ENCODE assay signal across 9 mouse cellular contexts in genomic region chr9:60991509-60991908, GRCm38 (mm10).
A peak's percentile ranks its signal among the peaks of the same experiment; 100 is the strongest.
DNase-seq lines count a peak whose midpoint lies in the region; ATAC-seq and TF ChIP-seq lines count a peak whose summit lies in the region.
"Had no signal": no experiment of that assay in that cellular context is flagged by ENCODE, and none has a peak within 500 bp of the region (broad histone marks: within the 10 kb centered on the region; RNA-seq: fewer than 3 reads in every experiment).

No protein-coding gene starts in this region.

- ATAC-seq in inflammation-experienced regulatory T-cells, adult 6 months, result peak; percentile 98
- ATAC-seq in hindbrain, embryonic 14.5 days (ENCODE audit: low FRiP score), result no peak
- ATAC-seq in hindbrain, embryonic 12.5 days (ENCODE audit: low FRiP score), result no peak

- dilution Hi-C loops in CH12.LX (cut with MboI; ENCODE audit: extremely low pct_ligation_motif_present, extremely low pct_unique_long_range_greater_than_20kb, low sequenced_read_pairs), result no loop called here

- H3K4me2 ChIP-seq in CH12.LX (ENCODE audit: insufficient read depth, low read depth, poor library complexity, severe bottlenecking), result no peak overlapping the region; the same call in 1 of the 2 replicates
- H3K4me2 ChIP-seq in hindbrain, embryonic 14.5 days (replicated peaks), result no peak overlapping the region
- H3K4me2 ChIP-seq in hindbrain, embryonic 12.5 days (replicated peaks), result no peak overlapping the region

- peak; percentile 32 to 83 for DNase-seq in heart, adult 18-20 months
- no peak for DNase-seq in heart, embryonic 10.5 days (ENCODE audit: low spot score)
- DNase-seq in CH12.LX (ENCODE audit: extremely low read depth), result peak; percentile 89
- peak; percentile 63 to 80 for DNase-seq in spleen, adult 18-20 months
- no peak for DNase-seq in hindbrain, embryonic 14.5 days (ENCODE audit: low spot score)
- no peak for DNase-seq in testis, postnatal 10 days (ENCODE audit: low spot score)

- no peak; the same call in 1 of the 2 replicates for TF ChIP-seq RAD21 in CH12.LX (IDR thresholded peaks at IDR 0.05; ENCODE audit: low read depth, low read length)

- TF ChIP-seq POLR2A in CH12.LX (IDR thresholded peaks at IDR 0.05; ENCODE audit: low read depth, low read length), result peak; percentile 29; the same call in 1 of the 2 replicates

- in situ Hi-C loops in CH12.LX (cut with MboI; ENCODE audit: low pct_ligation_motif_present, low pct_unique_long_range_greater_than_20kb, low sequenced_read_pairs), result no loop called here

- H3K9me3 ChIP-seq in heart, embryonic 10.5 days, result no peaks in the 10 kb centered on the region
- H3K9me3 ChIP-seq in CH12.LX (replicated peaks; ENCODE audit: low read length), result peaks cover 3% of the 10 kb centered on the region
- no peaks in the 10 kb centered on the region for H3K9me3 ChIP-seq in hindbrain, embryonic 14.5 days (ENCODE audit: control insufficient read depth, low read length)
- H3K9me3 ChIP-seq in hindbrain, embryonic 12.5 days (replicated peaks), result no peaks in the 10 kb centered on the region

- no peaks in the 10 kb centered on the region for H3K79me2 ChIP-seq in CH12.LX (replicated peaks; ENCODE audit: control insufficient read depth, extremely low read depth, insufficient read depth, poor library complexity, severe bottlenecking)

- H3K4me1 ChIP-seq in heart, embryonic 10.5 days, result peaks cover 24% of the 10 kb centered on the region
- peaks cover 11 to 25% of the 10 kb centered on the region in 2 experiments for H3K4me1 ChIP-seq in CH12.LX (ENCODE audit: control insufficient read depth in 1 of 2, insufficient read depth in 2 of 2)
- H3K4me1 ChIP-seq in hindbrain, embryonic 14.5 days (replicated peaks; ENCODE audit: control insufficient read depth, insufficient read depth, low read length), result no peaks in the 10 kb centered on the region
- 0 out of 2 replicates have a peak, but pooled peaks cover 4% of the 10 kb centered on the region for H3K4me1 ChIP-seq in hindbrain, embryonic 12.5 days

- 66% methylated on average over 5 of the region's 5 CpGs for WGBS in heart, embryonic 10.5 days
- WGBS in hindbrain, embryonic 14.5 days, result 81% methylated on average over 5 of the region's 5 CpGs
- WGBS in hindbrain, embryonic 12.5 days, result 74% methylated on average over 5 of the region's 5 CpGs

- H3K9ac ChIP-seq in CH12.LX (ENCODE audit: insufficient read depth, low read depth), result no peak overlapping the region
- no peak overlapping the region for H3K9ac ChIP-seq in hindbrain, embryonic 14.5 days
- no peak overlapping the region for H3K9ac ChIP-seq in hindbrain, embryonic 12.5 days

- TF ChIP-seq EP300 in CH12.LX (IDR thresholded peaks at IDR 0.05; ENCODE audit: low read length), result peak; percentile 90

- no peak overlapping the region for H3K4me3 ChIP-seq in heart, embryonic 10.5 days
- H3K4me3 ChIP-seq in CH12.LX (replicated peaks in 1 of 3; ENCODE audit: low read depth in 2 of 3, low read length in 2 of 3, poor library complexity in 1 of 3), result peak overlapping the region in 1 of 3 experiments; percentile 14
- no peak overlapping the region for H3K4me3 ChIP-seq in hindbrain, embryonic 14.5 days (replicated peaks; ENCODE audit: low read length)
- no peak overlapping the region for H3K4me3 ChIP-seq in hindbrain, embryonic 12.5 days

- no peak overlapping the region for H3K27ac ChIP-seq in heart, embryonic 10.5 days
- H3K27ac ChIP-seq in CH12.LX (ENCODE audit: insufficient read depth, low read depth), result no peak overlapping the region
- no peak overlapping the region for H3K27ac ChIP-seq in hindbrain, embryonic 14.5 days
- no peak overlapping the region for H3K27ac ChIP-seq in hindbrain, embryonic 12.5 days
- H3K27ac ChIP-seq: kidney, postnatal 0 days had no signal

- H3K27me3 ChIP-seq in heart, embryonic 10.5 days (ENCODE audit: insufficient read depth, poor library complexity, severe bottlenecking), result peaks cover 22% of the 10 kb centered on the region; the same call in 1 of the 2 replicates
- peaks cover 1% of the 10 kb centered on the region for H3K27me3 ChIP-seq in CH12.LX (replicated peaks)
- no peaks in the 10 kb centered on the region for H3K27me3 ChIP-seq in hindbrain, embryonic 14.5 days (ENCODE audit: control insufficient read depth, insufficient read depth, low read length)
- H3K27me3 ChIP-seq in hindbrain, embryonic 12.5 days, result 0 out of 2 replicates have a peak, but pooled peaks cover 5% of the 10 kb centered on the region

- TF ChIP-seq CTCF in CH12.LX (conservative IDR thresholded peaks at IDR 0.05 in 1 of 2, IDR thresholded peaks at IDR 0.05 in 1 of 2; ENCODE audit: low read depth in 2 of 2, low read length in 2 of 2), result peak in 1 of 2 experiments; percentile 8; a peak in 1 of 4 replicates

- H3K36me3 ChIP-seq in heart, embryonic 10.5 days, result no peaks in the 10 kb centered on the region
- no peaks in the 10 kb centered on the region for H3K36me3 ChIP-seq in CH12.LX (replicated peaks in 1 of 2; ENCODE audit: control insufficient read depth in 1 of 2, insufficient read depth in 1 of 2, low read length in 1 of 2)
- no peaks in the 10 kb centered on the region for H3K36me3 ChIP-seq in hindbrain, embryonic 14.5 days (replicated peaks; ENCODE audit: control insufficient read depth, insufficient read depth)
- H3K36me3 ChIP-seq in hindbrain, embryonic 12.5 days, result no peaks in the 10 kb centered on the region

TF ChIP-seq in CH12.LX, 34 proteins besides CTCF, POLR2A, EP300 and RAD21:
- TF ChIP-seq MAX (IDR thresholded peaks at IDR 0.05; ENCODE audit: low read length) (peak; percentile 75), HCFC1 (IDR thresholded peaks at IDR 0.05; ENCODE audit: low read depth, low read length) (peak; percentile 61), MYC (IDR thresholded peaks at IDR 0.05; ENCODE audit: low read depth, low read length) (peak; percentile 83), IRF4 (IDR thresholded peaks at IDR 0.05; ENCODE audit: low read depth, low read length) (peak; percentile 92), GABPA (IDR thresholded peaks at IDR 0.05; ENCODE audit: insufficient replicate concordance, low read depth, low read length) (no peak), BHLHE40 (IDR thresholded peaks at IDR 0.05; ENCODE audit: low read depth, low read length) (peak; percentile 75), SIN3A (IDR thresholded peaks at IDR 0.05; ENCODE audit: low read length) (peak; percentile 74), JUND (conservative IDR thresholded peaks at IDR 0.05; ENCODE audit: low read depth, low read length) (no peak), POLR2AphosphoS2 (IDR thresholded peaks at IDR 0.05; ENCODE audit: low read depth, low read length) (no peak), UBTF (IDR thresholded peaks at IDR 0.05; ENCODE audit: low read depth, low read length) (0 out of 2 replicates have a peak, but pooled peaks have one; percentile 48), PAX5 (IDR thresholded peaks at IDR 0.05; ENCODE audit: low read length) (no peak), MAZ (IDR thresholded peaks at IDR 0.05; ENCODE audit: low read depth, low read length) (peak; percentile 64; the same call in 1 of the 2 replicates), TCF12 (IDR thresholded peaks at IDR 0.05; ENCODE audit: low read depth, low read length) (peak; percentile 81), CHD1 (IDR thresholded peaks at IDR 0.05; ENCODE audit: low read depth, low read length) (0 out of 2 replicates have a peak, but pooled peaks have one; percentile 49), MEF2A (IDR thresholded peaks at IDR 0.05; ENCODE audit: borderline replicate concordance, low read depth, low read length) (peak; percentile 80), MAFK (IDR thresholded peaks at IDR 0.05; ENCODE audit: insufficient replicate concordance, low read length) (peak; percentile 78), NELFE (IDR thresholded peaks at IDR 0.05; ENCODE audit: low read depth, low read length) (0 out of 2 replicates have a peak, but pooled peaks have one; percentile 31), KAT2A (IDR thresholded peaks at IDR 0.05; ENCODE audit: insufficient replicate concordance, low read length) (0 out of 2 replicates have a peak, but pooled peaks have one; percentile 33), ELF1 (IDR thresholded peaks at IDR 0.05; ENCODE audit: low read depth, low read length) (peak; percentile 94), RCOR1 (conservative IDR thresholded peaks at IDR 0.05; ENCODE audit: low read depth, low read length) (peak; percentile 59; the same call in 1 of the 2 replicates), JUN (IDR thresholded peaks at IDR 0.05; ENCODE audit: insufficient read depth, low read depth, low read length) (peak; percentile 45; the same call in 1 of the 2 replicates), ETS1 (conservative IDR thresholded peaks at IDR 0.05; ENCODE audit: low read depth, low read length) (peak; percentile 87), E2F4 (IDR thresholded peaks at IDR 0.05; ENCODE audit: insufficient replicate concordance, low read depth, low read length) (0 out of 2 replicates have a peak, but pooled peaks have one; percentile 15), CHD2 (IDR thresholded peaks at IDR 0.05; ENCODE audit: low read length) (peak; percentile 69), SMC3 (IDR thresholded peaks at IDR 0.05; ENCODE audit: low read depth, low read length) (no peak), ZNF384 (IDR thresholded peaks at IDR 0.05; ENCODE audit: low read depth, low read length) (0 out of 2 replicates have a peak, but pooled peaks have one; percentile 26), ZC3H11A (IDR thresholded peaks at IDR 0.05; ENCODE audit: low read depth, low read length) (no peak), ZMIZ1 (IDR thresholded peaks at IDR 0.05; ENCODE audit: low read depth, low read length) (0 out of 2 replicates have a peak, but pooled peaks have one; percentile 29), MXI1 (IDR thresholded peaks at IDR 0.05; ENCODE audit: low read depth, low read length) (peak; percentile 58; the same call in 1 of the 2 replicates), ZKSCAN1 (IDR thresholded peaks at IDR 0.05; ENCODE audit: borderline replicate concordance, low read depth, low read length) (peak; percentile 76), TBP (conservative IDR thresholded peaks at IDR 0.05; ENCODE audit: low read depth, low read length) (0 out of 2 replicates have a peak, but pooled peaks have one; percentile 59)

Comparison
In these comparisons a context has a peak if more than half of its experiments do, and no peak if none do; other contexts are left out.
1. DNase-seq: peak in heart, adult 18-20 months (2 of 2), CH12.LX (single experiment) and spleen, adult 18-20 months (2 of 2); none in heart, embryonic 10.5 days (single experiment), hindbrain, embryonic 14.5 days (single experiment) and testis, postnatal 10 days (single experiment).